Mouse (Mus musculus): Measurements from ENCODE around the gene Wdfy4. TPM values are rescaled to one million over a fixed set of nuclear protein-coding genes. Genes with fewer than 3 reads are reported as not detected.

Gene Wdfy4
- polyA plus RNA-seq, 1 experiment = 0.48 TPM

DNA sequence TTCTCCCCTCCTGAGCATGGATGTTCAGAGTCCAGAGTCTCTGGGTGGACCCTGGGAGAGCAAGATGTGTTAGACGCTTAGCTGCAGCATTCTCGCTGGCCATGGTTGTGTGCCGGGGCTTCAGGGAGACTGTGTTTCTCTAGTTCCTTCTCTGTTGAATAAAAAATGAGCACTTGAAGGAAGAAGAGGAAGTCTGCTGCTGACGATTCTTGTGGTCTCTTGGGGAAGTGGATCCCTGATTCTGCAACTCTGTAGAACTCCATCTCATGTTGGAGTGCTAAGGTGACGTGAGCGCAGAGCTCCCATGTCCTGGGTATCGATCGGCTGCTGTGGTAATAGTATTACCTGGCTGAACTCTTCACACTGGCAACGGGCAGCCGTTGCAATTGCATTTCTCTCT lies 253.6 kb downstream of the Wdfy4 start:
- H3K4me3 ChIP-seq (ENCODE audit: insufficient read depth, low read depth, low read length) = no peak overlapping the region
- H3K27ac ChIP-seq (replicated peaks; ENCODE audit: low read depth, low read length) = peak overlapping the region; percentile 65; the same call in 1 of the 2 replicates
- H3K4me1 ChIP-seq (ENCODE audit: control insufficient read depth, insufficient read depth, insufficient read length, low read length) = no peaks in the 10 kb centered on the region

- Histone ChIP-seq H3K27ac (replicated peaks; ENCODE audit: low read depth, low read length) (no peak overlapping the region), H3K4me3 (ENCODE audit: insufficient read depth, low read depth, low read length) (no peak overlapping the region), H3K4me1 (ENCODE audit: control insufficient read depth, insufficient read depth, insufficient read length, low read length) (no peaks in the 10 kb centered on the region)
These were observed 261.4 kb downstream of the Wdfy4 start for GRCm38 (mm10) chr14:32923871-32924270.

GRCm38 (mm10) chr14:32917919-32918318 lies 267.4 kb downstream of the Wdfy4 start:
- no peaks in the 10 kb centered on the region for H3K4me1 ChIP-seq (ENCODE audit: control insufficient read depth, insufficient read depth, insufficient read length, low read length)
- no peak overlapping the region for H3K4me3 ChIP-seq (ENCODE audit: insufficient read depth, low read depth, low read length)
- no peak overlapping the region for H3K27ac ChIP-seq (replicated peaks; ENCODE audit: low read depth, low read length)

- Histone ChIP-seq H3K4me3 (ENCODE audit: insufficient read depth, low read depth, low read length) (no peak overlapping the region), H3K27ac (replicated peaks; ENCODE audit: low read depth, low read length) (no peak overlapping the region), H3K4me1 (ENCODE audit: control insufficient read depth, insufficient read depth, insufficient read length, low read length) (no peaks in the 10 kb centered on the region)
These were observed 269.9 kb downstream of the Wdfy4 start for GRCm38 (mm10) chr14:32915360-32915759.

DNA sequence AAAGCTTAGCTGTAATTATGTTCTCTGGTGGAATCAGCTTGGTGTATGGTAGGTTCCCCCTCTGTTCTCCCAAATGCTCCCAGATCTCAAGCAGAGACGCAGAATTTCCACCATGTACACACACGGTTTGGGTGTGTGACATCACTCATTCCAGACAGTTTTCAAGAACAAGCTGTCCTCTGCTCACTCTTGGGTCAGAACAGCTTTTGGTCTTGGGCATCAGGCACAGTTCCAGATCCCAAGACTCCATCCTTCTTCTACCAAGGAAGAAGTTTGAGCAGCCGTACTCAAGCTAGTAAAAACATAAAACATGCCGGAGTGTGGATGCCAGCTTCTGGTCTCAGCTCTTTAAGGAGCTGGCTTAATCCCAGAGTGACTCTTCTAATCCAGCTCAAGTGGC lies 274.1 kb downstream of the Wdfy4 start:
- Histone ChIP-seq H3K27ac (replicated peaks; ENCODE audit: low read depth, low read length) (no peak overlapping the region), H3K4me3 (ENCODE audit: insufficient read depth, low read depth, low read length) (no peak overlapping the region), H3K4me1 (ENCODE audit: control insufficient read depth, insufficient read depth, insufficient read length, low read length) (no peaks in the 10 kb centered on the region)

Other genes with a start within 250 kb of the Wdfy4 start
- not detected in 2 replicates for gene Lrrc18, start 194.1 kb downstream of the Wdfy4 start, polyA plus RNA-seq (2012; ENCODE audit: insufficient read depth, insufficient read length, missing spikeins)
- gene Arhgap22, start 28.5 kb upstream of the Wdfy4 start, polyA plus RNA-seq (2012; ENCODE audit: insufficient read depth, insufficient read length, missing spikeins) = 0.95 and 2.2 TPM in 2 replicates